Mouse (Mus musculus) MEL (cell line): ENCODE data around the gene Kyat1. TPM values are rescaled to one million over a fixed set of nuclear protein-coding genes. Genes with fewer than 3 reads are reported as not detected.

Experiments
- DNase-seq: peaks from one replicate; pipeline ENCODE4 v3.0.0; 2011; ENCODE audit warnings: low read depth, low spot score
- H3K27ac ChIP-seq: 2 replicates; pipeline ENCODE4 v1.5.1; 2012; ENCODE audit warnings: low read depth, mild to moderate bottlenecking, control low read depth, low read length, moderate library complexity; ENCODE audit not compliant: control insufficient read depth
- H3K27me3 ChIP-seq, 2 experiments: fragments of 150-350 bp in 1 of 2; sonication (generic) in 1 of 2; 2 replicates each; pipeline ENCODE4 v1.6.1; 2012; ENCODE audit warnings: low read length in 2 of 2, mild to moderate bottlenecking in 2 of 2, improper control_type of control experiment in 1 of 2, moderate library complexity in 1 of 2; ENCODE audit not compliant: insufficient read depth in 2 of 2, control insufficient read depth in 1 of 2
- H3K36me3 ChIP-seq, 2 experiments: 2 replicates each; pipeline ENCODE4 v1.6.1; 2012 to 2014; ENCODE audit warnings: low read length in 2 of 2, improper control_type of control experiment in 1 of 2, inconsistent platforms in 1 of 2, mild to moderate bottlenecking in 1 of 2; ENCODE audit not compliant: insufficient read depth in 2 of 2, control insufficient read depth in 1 of 2
- H3K4me1 ChIP-seq, 2 experiments: fragments of 150-350 bp in 1 of 2; sonication (generic) in 1 of 2; 2 replicates each; pipeline ENCODE4 v1.6.1; 2012; ENCODE audit warnings: low read length in 2 of 2, improper control_type of control experiment in 1 of 2, mild to moderate bottlenecking in 1 of 2; ENCODE audit not compliant: insufficient read depth in 2 of 2, control insufficient read depth in 1 of 2
- H3K4me3 ChIP-seq, 2 experiments: fragments of 150-350 bp in 1 of 2; sonication (generic) in 1 of 2; 2 replicates each; pipeline ENCODE4 v1.5.1; 2012; ENCODE audit warnings: low read depth in 2 of 2, low read length in 2 of 2, mild to moderate bottlenecking in 2 of 2, moderate library complexity in 2 of 2, control low read depth in 1 of 2, improper control_type of control experiment in 1 of 2; ENCODE audit not compliant: control insufficient read depth in 1 of 2, insufficient read depth in 1 of 2
- H3K79me2 ChIP-seq: 2 replicates; pipeline ENCODE4 v1.6.1; 2012; ENCODE audit warnings: mild to moderate bottlenecking, low read length, moderate library complexity; ENCODE audit not compliant: control insufficient read depth, poor library complexity, insufficient read depth
- H3K9ac ChIP-seq: 2 replicates; pipeline ENCODE4 v1.6.1; 2012; ENCODE audit warnings: low read depth, mild to moderate bottlenecking, control low read depth, low read length, moderate library complexity; ENCODE audit not compliant: control insufficient read depth, poor library complexity, severe bottlenecking
- H3K9me3 ChIP-seq: fragments of 150-350 bp; sonication (generic); replicated peaks from 2 replicates; pipeline ENCODE4 v1.6.1; 2012; ENCODE audit warnings: mild to moderate bottlenecking, low read length, improper control_type of control experiment, moderate library complexity; ENCODE audit not compliant: insufficient read depth
- CHD2 ChIP-seq: IDR thresholded peaks from 2 replicates; pipeline ENCODE4 v1.6.1; 2011; ENCODE audit warnings: low read length, improper control_type of control experiment
- CTCF ChIP-seq, 3 experiments: IDR thresholded peaks in 2 of 3; conservative IDR thresholded peaks in 1 of 3; 2 replicates each; pipeline ENCODE4 v1.5.1; 2011 to 2012; ENCODE audit warnings: low read length in 3 of 3, low read depth in 2 of 3, mild to moderate bottlenecking in 2 of 3, improper control_type of control experiment in 1 of 3, inconsistent platforms in 1 of 3, mixed read lengths in 1 of 3, moderate library complexity in 1 of 3; ENCODE audit not compliant: control insufficient read depth in 1 of 3, insufficient read depth in 1 of 3, poor library complexity in 1 of 3, severe bottlenecking in 1 of 3
- E2F4 ChIP-seq: IDR thresholded peaks from 2 replicates; pipeline ENCODE4 v1.6.1; 2011; ENCODE audit warnings: low read depth, low read length, improper control_type of control experiment, borderline replicate concordance
- ELF1 ChIP-seq: IDR thresholded peaks from 2 replicates; pipeline ENCODE4 v1.6.1; 2014; ENCODE audit warnings: low read depth, mild to moderate bottlenecking, inconsistent platforms, low read length, improper control_type of control experiment, moderate library complexity
- EP300 ChIP-seq, 2 experiments: IDR thresholded peaks; 2 replicates each; pipeline ENCODE4 v1.6.1; 2011; ENCODE audit warnings: improper control_type of control experiment in 2 of 2, low read length in 2 of 2, low read depth in 1 of 2, mild to moderate bottlenecking in 1 of 2
- ETS1 ChIP-seq: IDR thresholded peaks from 2 replicates; pipeline ENCODE4 v1.6.1; 2012; ENCODE audit warnings: low read depth, mild to moderate bottlenecking, inconsistent platforms, low read length, improper control_type of control experiment, moderate library complexity
- GABPA ChIP-seq: IDR thresholded peaks from 2 replicates; pipeline ENCODE4 v1.6.1; 2012; ENCODE audit warnings: low read depth, mild to moderate bottlenecking, inconsistent platforms, low read length, improper control_type of control experiment, moderate library complexity
- GATA1 ChIP-seq: IDR thresholded peaks from 2 replicates; pipeline ENCODE4 v1.6.1; 2011; ENCODE audit warnings: low read depth, low read length, improper control_type of control experiment
- HCFC1 ChIP-seq: IDR thresholded peaks from 2 replicates; pipeline ENCODE4 v1.6.1; 2012; ENCODE audit warnings: low read depth, mild to moderate bottlenecking, inconsistent platforms, low read length, improper control_type of control experiment, moderate library complexity
- JUND ChIP-seq: IDR thresholded peaks from 2 replicates; pipeline ENCODE4 v1.6.1; 2011; ENCODE audit warnings: low read depth, mild to moderate bottlenecking, improper control_type of control experiment, low read length
- MAFK ChIP-seq: IDR thresholded peaks from 2 replicates; pipeline ENCODE4 v1.6.1; 2011; ENCODE audit warnings: low read depth, mild to moderate bottlenecking, low read length, improper control_type of control experiment, borderline replicate concordance
- POLR2A ChIP-seq, 2 experiments: IDR thresholded peaks; 2 replicates each; pipeline ENCODE4 v1.6.1; 2011 to 2012; ENCODE audit warnings: low read length in 2 of 2, mild to moderate bottlenecking in 2 of 2, control low read depth in 1 of 2, improper control_type of control experiment in 1 of 2, low read depth in 1 of 2, moderate library complexity in 1 of 2; ENCODE audit not compliant: control insufficient read depth in 1 of 2, insufficient read depth in 1 of 2, poor library complexity in 1 of 2
- POLR2AphosphoS2 ChIP-seq: IDR thresholded peaks from 2 replicates; pipeline ENCODE4 v1.6.1; 2011; ENCODE audit warnings: low read length, improper control_type of control experiment
- RAD21 ChIP-seq: IDR thresholded peaks from 2 replicates; pipeline ENCODE4 v1.6.1; 2011; ENCODE audit warnings: mild to moderate bottlenecking, low read depth, low read length, improper control_type of control experiment
- RCOR1 ChIP-seq: IDR thresholded peaks from 2 replicates; pipeline ENCODE4 v1.6.1; 2012; ENCODE audit warnings: low read depth, mild to moderate bottlenecking, inconsistent platforms, low read length, improper control_type of control experiment
- SMC3 ChIP-seq: IDR thresholded peaks from 2 replicates; pipeline ENCODE4 v1.6.1; 2011; ENCODE audit warnings: low read depth, low read length, improper control_type of control experiment
- TBP ChIP-seq: IDR thresholded peaks from 2 replicates; pipeline ENCODE4 v1.8.0; 2011; ENCODE audit warnings: low read depth, low read length, improper control_type of control experiment
- UBTF ChIP-seq: IDR thresholded peaks from 2 replicates; pipeline ENCODE4 v1.6.1; 2012; ENCODE audit warnings: low read depth, mild to moderate bottlenecking, inconsistent platforms, low read length, improper control_type of control experiment, moderate library complexity, borderline replicate concordance; ENCODE audit not compliant: insufficient read depth
- USF1 ChIP-seq: IDR thresholded peaks from 2 replicates; pipeline ENCODE4 v1.6.1; 2014; ENCODE audit warnings: low read depth, mild to moderate bottlenecking, inconsistent platforms, low read length, improper control_type of control experiment, moderate library complexity
- ZNF384 ChIP-seq: IDR thresholded peaks from 2 replicates; pipeline ENCODE4 v1.6.1; 2012; ENCODE audit warnings: low read depth, mild to moderate bottlenecking, inconsistent platforms, low read length, improper control_type of control experiment
- polyA plus RNA-seq, 2 experiments: library from polyadenylated mRNA; stranded (reverse) in 1 of 2; unstranded in 1 of 2; fragments of >175 nt in 1 of 2; fragments of >200 nt in 1 of 2; gene quantifications; 2 replicates each; pipeline versions ENCODE4 v1.2.1 to v1.2.4; 2012; ENCODE audit warnings: low replicate concordance in 2 of 2, low read depth in 1 of 2; ENCODE audit not compliant: insufficient read length in 2 of 2, insufficient read depth in 1 of 2, missing spikeins in 1 of 2
- total RNA-seq: library from RNA; depleted of rRNA; stranded (reverse); fragments of 300-350 nt; gene quantifications from 2 replicates; pipeline ENCODE4 v1.2.3, GENCODE M21; 2012

Gene Kyat1
- total and polyA plus RNA-seq, 3 experiments = 9.5 to 14.9 TPM; not detected in 1

- DNase-seq = no peak
- no peak overlapping the region for H3K4me3 ChIP-seq
- H3K9me3 ChIP-seq = no peaks in the 10 kb centered on the region
- peaks cover 6 to 9% of the 10 kb centered on the region in 2 experiments for H3K36me3 ChIP-seq
- H3K79me2 ChIP-seq = no peaks in the 10 kb centered on the region
- peaks cover 5 to 8% of the 10 kb centered on the region in 2 experiments for H3K4me1 ChIP-seq
- no peak overlapping the region for H3K9ac ChIP-seq
- H3K27me3 ChIP-seq = no peaks in the 10 kb centered on the region
- H3K27ac ChIP-seq = no peak overlapping the region
- TF ChIP-seq HCFC1 (no peak), CTCF (IDR thresholded peaks at IDR 0.05 in 2 of 3, conservative IDR thresholded peaks at IDR 0.05 in 1 of 3; ENCODE audit: control insufficient read depth in 1 of 3, insufficient read depth in 1 of 3, low read depth in 2 of 3, low read length in 3 of 3, poor library complexity in 1 of 3, severe bottlenecking in 1 of 3) (no peak), UBTF (no peak), CHD2 (no peak), ELF1 (no peak), E2F4 (no peak), RCOR1 (no peak), POLR2AphosphoS2 (no peak), GABPA (no peak), POLR2A (IDR thresholded peaks at IDR 0.05; ENCODE audit: control insufficient read depth in 1 of 2, insufficient read depth in 1 of 2, low read depth in 1 of 2, low read length in 2 of 2, poor library complexity in 1 of 2) (no peak)
Observed at GRCm38 (mm10) chr2:30247036-30247435, 41.4 kb upstream of the Kyat1 start.

GRCm38 (mm10) chr2:30244595-30245178 is 39.0 kb upstream of the Kyat1 start:
- Histone ChIP-seq H3K27ac (no peak overlapping the region), H3K4me1 (peaks cover 5% of the 10 kb centered on the region in 2 experiments), H3K4me3 (no peak overlapping the region), H3K36me3 (peaks cover 4 to 8% of the 10 kb centered on the region in 2 experiments), H3K27me3 (no peaks in the 10 kb centered on the region), H3K9ac (no peak overlapping the region), H3K9me3 (no peaks in the 10 kb centered on the region), H3K79me2 (no peaks in the 10 kb centered on the region)
- TF ChIP-seq GATA1 (no peak), EP300 (IDR thresholded peaks at IDR 0.05; ENCODE audit: low read depth in 1 of 2, low read length in 2 of 2) (no peak), SMC3 (no peak), USF1 (no peak), ZNF384 (no peak), TBP (no peak), RCOR1 (no peak), RAD21 (no peak), MAFK (no peak), UBTF (no peak), HCFC1 (no peak), ETS1 (no peak), JUND (no peak), ELF1 (no peak), POLR2A (IDR thresholded peaks at IDR 0.05; ENCODE audit: control insufficient read depth in 1 of 2, insufficient read depth in 1 of 2, low read depth in 1 of 2, low read length in 2 of 2, poor library complexity in 1 of 2) (no peak), GABPA (no peak)
- TF ChIP-seq, all 39 proteins: peak for 0
- DNase-seq = no peak
